Mouse (Mus musculus): ENCODE measurements at regions not wholly inside any gene's neighbourhood (a gene's known extent, or its start where the extent isn't known, plus 50 kb on each side); places are given as distances from the start of the nearest gene placed in this dataset.

DNA sequence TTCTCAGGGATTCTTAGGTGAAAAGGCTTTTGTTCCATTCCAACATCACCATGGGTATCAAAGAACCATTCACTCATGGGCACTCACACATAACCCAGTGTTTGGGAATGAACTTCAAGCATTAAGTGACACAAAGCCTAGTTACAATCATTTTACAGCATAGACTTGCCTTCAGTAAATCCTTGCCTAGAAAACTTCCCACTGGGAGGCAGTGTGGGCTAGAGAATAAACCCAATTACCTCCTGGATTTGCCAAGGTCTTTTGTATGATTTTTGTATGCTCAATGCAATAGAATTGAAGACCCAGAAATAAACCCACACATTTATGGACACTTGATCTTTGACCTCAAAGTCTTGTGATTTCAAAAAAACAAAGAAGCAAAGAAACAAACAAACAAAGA is 138.6 kb downstream of the Papss1 start:
- TF ChIP-seq CTCF (IDR thresholded peaks at IDR 0.05; ENCODE audit: extremely low read depth, insufficient read depth, low read length): peak; percentile 15; the same call in 1 of the 2 replicates
- TF ChIP-seq POLR2A (IDR thresholded peaks at IDR 0.05; ENCODE audit: extremely low read depth, insufficient read depth, low read length): no peak
